Mouse (Mus musculus) right cerebral cortex, adult 18-20 months (tissue): Measurements from ENCODE around the gene Zc3h10.
"Not testable (repeated sequence)": the region's sequence is repeated elsewhere in the genome, so short reads cannot be mapped to it uniquely, and the experiment has no call there.

Experiments used
- DNase-seq: peaks from one replicate; pipeline ENCODE4 v3.0.0; 2022; ENCODE audit warnings: mixed read lengths

Zc3h10 gene

DNA sequence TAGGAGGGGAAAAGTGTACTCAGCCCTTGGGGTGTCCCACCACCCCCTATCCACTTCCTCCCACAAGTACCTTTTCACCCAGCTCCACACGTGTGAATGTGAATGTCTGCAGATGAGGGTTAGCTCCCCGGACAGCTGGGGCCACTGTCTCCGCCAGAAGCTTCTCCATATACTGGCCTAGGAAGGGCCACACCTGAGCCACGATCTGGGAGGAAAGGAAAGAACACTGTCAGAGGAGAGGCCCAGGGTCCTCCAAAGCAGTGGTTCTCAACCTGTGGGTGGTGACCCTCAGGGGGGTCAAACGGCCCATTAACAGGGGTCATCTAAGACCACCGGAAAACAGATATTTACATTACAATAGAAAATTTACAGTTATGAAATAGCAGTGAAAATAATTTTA lies 25.2 kb downstream of the Zc3h10 start:
- no peak for DNase-seq

- DNase-seq = no peak
Observed at GRCm38 (mm10) chr10:128520591-128520990, 27.0 kb downstream of the Zc3h10 start.

DNA sequence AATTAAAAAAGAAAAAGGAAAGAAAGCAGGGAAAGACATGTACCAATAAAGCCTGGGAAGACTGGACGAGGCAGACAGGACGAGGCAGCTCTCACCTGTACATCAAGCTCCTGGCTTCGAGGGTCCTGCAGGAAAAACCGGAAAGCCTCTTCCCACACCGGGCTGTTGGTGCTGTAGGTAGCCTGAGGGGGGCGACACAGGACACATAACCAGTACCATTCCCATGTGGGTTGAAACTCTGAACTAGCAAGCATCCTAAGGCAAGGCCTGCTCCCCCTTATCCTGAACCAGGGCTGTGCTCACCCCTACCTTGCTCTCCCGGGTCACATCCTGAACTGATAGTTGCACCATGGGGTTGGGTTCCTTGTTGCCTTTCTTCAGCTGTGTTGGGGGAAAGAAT lies 28.7 kb downstream of the Zc3h10 start:
- peak; percentile 43 for DNase-seq

DNA sequence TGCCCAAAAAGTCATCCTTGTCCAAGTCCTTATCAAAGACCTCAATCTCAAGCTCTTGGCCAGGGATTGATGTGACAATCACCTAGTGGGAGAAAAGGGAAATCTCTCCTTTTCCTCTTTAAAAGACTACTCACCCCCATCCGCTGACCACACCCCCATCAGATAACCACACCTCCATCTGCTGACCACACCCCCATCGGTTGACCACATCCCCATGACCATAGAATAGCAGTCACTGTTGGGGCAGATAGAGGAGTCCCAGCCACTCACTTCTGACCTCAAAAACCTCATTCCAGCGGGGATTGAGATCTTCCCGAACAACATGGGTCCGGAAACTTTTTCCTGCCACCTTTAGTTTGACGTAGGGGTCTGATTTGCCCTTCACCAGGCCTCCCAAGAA lies 30.9 kb downstream of the Zc3h10 start:
- no peak for DNase-seq

DNA sequence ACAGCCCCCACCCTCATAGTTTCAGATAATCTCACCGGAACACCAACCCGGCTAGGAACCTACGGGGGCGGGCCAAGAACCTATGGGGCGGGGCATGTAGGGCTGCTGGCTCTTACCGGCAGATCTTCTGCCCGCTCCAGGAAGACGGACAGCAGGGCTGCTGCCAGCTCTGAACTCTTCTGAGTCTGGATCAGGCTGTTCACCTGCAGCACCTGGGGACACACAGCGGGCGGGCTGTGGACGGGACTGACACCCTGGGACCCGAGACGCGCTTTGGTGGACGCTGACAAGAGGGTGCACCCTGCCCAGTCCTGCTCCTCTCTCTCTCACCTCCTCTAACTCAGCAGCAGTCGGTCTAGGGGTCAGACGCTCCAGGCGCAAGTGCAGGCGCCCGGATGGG lies 31.5 kb downstream of the Zc3h10 start:
- DNase-seq = no peak

DNA sequence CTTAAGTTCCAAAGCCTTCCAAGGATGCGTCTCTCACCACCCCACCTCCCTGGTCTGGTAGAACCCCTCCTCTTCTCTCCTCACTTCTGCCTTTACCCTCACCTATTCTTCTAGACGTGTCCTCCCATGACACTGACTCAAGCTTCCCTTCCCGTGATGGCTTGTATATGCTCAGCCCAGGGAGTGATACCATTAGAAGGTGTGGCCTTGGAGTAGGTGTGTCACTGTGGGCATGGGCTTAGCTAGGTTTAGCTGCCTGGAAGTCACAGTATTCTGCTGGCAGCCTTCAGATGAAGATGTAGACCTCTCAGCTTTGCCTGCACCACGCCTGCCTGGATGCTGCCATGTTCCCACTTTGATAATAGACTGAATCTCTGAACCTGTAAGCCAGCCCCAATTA lies 32.5 kb downstream of the Zc3h10 start:
- DNase-seq = no peak

DNA sequence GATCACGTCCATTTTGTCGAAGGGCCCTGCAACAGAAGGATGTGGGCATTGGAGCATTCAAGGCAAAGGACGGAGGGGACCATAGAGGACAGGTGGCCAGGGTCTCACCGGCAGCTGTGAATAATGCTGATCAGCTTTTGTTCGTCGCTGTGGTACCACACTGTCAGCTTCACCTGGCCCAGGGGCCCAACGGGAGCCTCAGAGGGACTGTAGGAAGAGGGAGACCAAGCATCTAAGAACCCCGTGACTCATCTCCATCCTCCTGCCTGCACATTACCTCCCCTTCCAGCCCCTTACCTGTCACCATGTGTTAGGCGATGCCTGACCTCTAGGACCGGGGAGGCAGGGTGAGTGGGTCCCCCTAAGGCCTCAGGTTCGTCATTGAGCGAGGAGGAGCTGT lies 35.8 kb downstream of the Zc3h10 start:
- DNase-seq = no peak

DNA sequence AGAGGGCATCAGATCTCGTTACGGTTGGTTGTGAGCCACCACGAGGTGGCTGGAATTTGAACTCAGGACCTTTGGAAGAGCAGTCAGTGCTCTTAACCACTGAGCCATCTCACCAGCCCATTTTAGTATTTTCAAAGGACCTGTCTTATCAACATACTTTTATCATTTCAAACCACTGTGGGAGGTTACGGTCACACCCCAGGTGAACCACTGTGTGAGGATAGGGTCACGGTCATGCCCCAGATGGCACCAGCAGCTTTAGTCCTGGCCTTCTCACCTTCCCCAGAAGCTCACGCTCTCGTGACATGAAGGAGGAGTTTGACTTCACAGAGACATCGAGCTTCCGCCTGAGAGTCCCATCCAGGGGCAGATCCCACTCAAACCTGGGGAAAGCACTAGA lies 36.4 kb downstream of the Zc3h10 start:
- no peak for DNase-seq

GRCm38 (mm10) chr10:128510301-128510700 lies 37.3 kb downstream of the Zc3h10 start:
- no peak for DNase-seq

GRCm38 (mm10) chr10:128509831-128510230 lies 37.7 kb downstream of the Zc3h10 start:
- no peak for DNase-seq

- DNase-seq = no peak
Observed at GRCm38 (mm10) chr10:128509203-128509602, 38.4 kb downstream of the Zc3h10 start.

GRCm38 (mm10) chr10:128508260-128508659 lies 39.3 kb downstream of the Zc3h10 start:
- no peak for DNase-seq

GRCm38 (mm10) chr10:128505974-128506373 lies 41.6 kb downstream of the Zc3h10 start:
- DNase-seq = no peak

GRCm38 (mm10) chr10:128505371-128505667 lies 42.3 kb downstream of the Zc3h10 start:
- not testable (repeated sequence) for DNase-seq

GRCm38 (mm10) chr10:128504641-128505370 lies 42.8 kb downstream of the Zc3h10 start:
- no peak for DNase-seq

DNA sequence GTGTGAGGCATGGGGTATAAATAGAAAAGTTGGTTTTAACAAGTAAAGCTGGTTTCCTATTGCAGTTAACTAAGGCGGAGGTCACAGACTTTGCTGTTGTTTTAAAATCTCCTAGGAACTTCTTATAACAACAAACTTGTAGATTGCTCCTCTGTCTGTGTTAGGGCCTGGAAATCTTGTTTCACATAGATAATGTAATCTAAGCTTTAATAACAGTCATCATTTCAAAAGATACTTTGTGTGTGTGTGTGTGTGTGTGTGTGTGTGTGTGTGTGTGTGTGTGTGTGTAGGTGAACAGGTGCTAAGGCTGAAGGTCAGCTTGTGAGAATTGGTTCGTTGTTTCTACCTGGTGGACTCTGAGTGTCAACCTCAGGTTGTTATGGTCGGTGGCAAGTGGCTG lies 43.6 kb downstream of the Zc3h10 start:
- no peak for DNase-seq

GRCm38 (mm10) chr10:128503532-128503931 lies 44.0 kb downstream of the Zc3h10 start:
- no peak for DNase-seq

DNA sequence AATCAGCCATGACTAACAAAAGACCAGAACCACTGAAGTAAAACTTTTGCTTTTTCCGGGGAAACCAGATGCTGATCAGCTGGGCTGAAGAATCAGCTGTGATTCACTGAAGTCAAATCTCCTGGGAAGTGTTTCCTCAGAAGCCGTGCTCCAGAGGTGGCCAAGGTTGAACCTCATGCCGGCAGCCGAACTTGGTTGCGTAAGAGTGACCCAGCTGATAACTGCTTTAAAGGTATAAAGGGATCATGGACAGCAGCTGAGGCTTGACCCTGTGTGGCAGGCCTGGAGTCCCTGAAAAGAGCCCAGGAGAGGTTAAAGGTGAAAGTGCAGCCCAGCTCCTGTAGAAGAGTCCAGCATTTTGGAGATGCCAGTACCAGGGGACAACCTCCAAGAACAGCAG lies 45.2 kb downstream of the Zc3h10 start:
- no peak for DNase-seq

DNA sequence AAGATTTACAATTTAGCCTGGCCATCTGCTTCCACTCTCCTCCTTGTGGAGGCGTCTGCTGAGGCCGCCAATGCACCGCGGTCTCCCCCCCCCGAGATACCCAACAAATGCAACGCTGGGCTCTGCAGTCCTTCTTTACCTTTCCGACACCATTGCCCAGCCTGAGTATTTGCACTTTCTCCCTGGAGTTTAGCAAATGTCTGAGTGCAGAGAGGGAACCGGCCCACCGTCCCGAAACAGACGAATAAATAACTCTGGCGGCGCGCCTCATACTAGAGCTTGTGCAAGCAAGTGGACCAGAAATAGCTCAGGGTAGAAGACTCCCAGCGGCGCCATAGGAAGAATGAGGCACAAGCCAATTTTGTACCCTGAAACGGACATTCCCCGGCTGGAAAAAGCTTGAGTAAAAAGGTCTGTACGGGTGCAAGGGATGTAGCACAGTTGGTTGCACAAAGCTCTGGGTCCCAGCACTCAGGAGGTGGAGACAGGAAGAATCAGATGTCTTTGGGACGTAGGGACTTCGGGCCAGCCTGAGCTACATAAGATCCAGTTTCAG lies 48.4 kb downstream of the Zc3h10 start:
- peak; percentile 58 for DNase-seq

GRCm38 (mm10) chr10:128498590-128498989 lies 49.0 kb downstream of the Zc3h10 start, which contains the start of gene Myl6b:
TSS of gene Myl6b (minus strand) at chr10:128498685.
- DNase-seq = peak; percentile 97

- no peak for DNase-seq
Observed at GRCm38 (mm10) chr10:128497134-128497737, 50.3 kb downstream of the Zc3h10 start.

- DNase-seq = no peak
Observed at GRCm38 (mm10) chr10:128496509-128497077, 51.0 kb downstream of the Zc3h10 start.

GRCm38 (mm10) chr10:128495903-128496302 lies 51.7 kb downstream of the Zc3h10 start:
- no peak for DNase-seq

- no peak for DNase-seq
Observed at GRCm38 (mm10) chr10:128495270-128495669, 52.3 kb downstream of the Zc3h10 start.
